Mouse (Mus musculus): ENCODE results near the gene Gm18596. TPM values are rescaled to one million over a fixed set of nuclear protein-coding genes. Genes with fewer than 3 reads are reported as not detected.

The Gm18596 gene
- polyA plus RNA-seq, 1 experiment, result not detected

DNA sequence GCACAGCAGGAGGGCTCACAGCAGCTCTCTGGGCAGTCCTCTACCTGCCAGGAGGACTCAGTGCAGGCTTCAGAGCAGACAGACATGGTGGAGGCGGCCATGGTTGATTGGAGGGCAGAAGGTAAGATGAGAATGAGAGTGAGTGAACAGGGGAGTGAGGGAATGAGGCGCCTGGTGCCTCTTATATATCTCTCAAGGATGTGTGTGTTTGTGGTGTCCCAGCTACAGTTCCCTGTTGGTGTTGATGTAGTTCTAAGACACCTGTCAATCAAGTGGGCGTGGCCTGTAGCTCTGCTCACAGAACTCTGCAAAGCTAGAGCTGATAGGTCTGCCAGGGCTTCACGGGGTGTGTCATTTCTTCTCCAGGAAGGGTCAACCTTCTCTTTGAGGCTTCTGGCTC lies 45.3 kb downstream of the Gm18596 start, which contains the start of gene Gm9508:
Gene Gm9508, minus strand, starts transcription at position 101 of the 400 bp plus-strand sequence.
- no peak for TF ChIP-seq MAX (IDR thresholded peaks at IDR 0.05; ENCODE audit: low read depth)
- TF ChIP-seq SRF (IDR thresholded peaks at IDR 0.05; ENCODE audit: control insufficient read depth, insufficient read length, low read depth), result no peak
- no peak for TF ChIP-seq USF1 (IDR thresholded peaks at IDR 0.05; ENCODE audit: low read depth)
- TF ChIP-seq POLR2A (IDR thresholded peaks at IDR 0.05; ENCODE audit: insufficient read length, low read depth), result no peak
- no peak for TF ChIP-seq E2F4 (IDR thresholded peaks at IDR 0.05; ENCODE audit: insufficient read depth)
- no peak for TF ChIP-seq CEBPB (IDR thresholded peaks at IDR 0.05; ENCODE audit: insufficient read depth, poor library complexity, severe bottlenecking)
- no peak for TF ChIP-seq MYOD1 (IDR thresholded peaks at IDR 0.05; ENCODE audit: control insufficient read depth in 1 of 3, insufficient read length in 2 of 3, low read depth in 2 of 3)
- TF ChIP-seq TCF12 (IDR thresholded peaks at IDR 0.05; ENCODE audit: insufficient read depth, poor library complexity, severe bottlenecking), result no peak
- no peak for TF ChIP-seq MYOG (IDR thresholded peaks at IDR 0.05; ENCODE audit: control insufficient read depth in 1 of 3, insufficient read depth in 1 of 3, insufficient read length in 2 of 3, low read depth in 2 of 3)
- TF ChIP-seq REST (IDR thresholded peaks at IDR 0.05; ENCODE audit: insufficient read depth, insufficient read length), result no peak
- TF ChIP-seq POLR2AphosphoS2 (IDR thresholded peaks at IDR 0.05; ENCODE audit: insufficient read length, low read depth), result no peak
- no peak for TF ChIP-seq TCF3 (IDR thresholded peaks at IDR 0.05; ENCODE audit: insufficient read length, low read depth)
- Histone ChIP-seq H3K79me2 (ENCODE audit: control insufficient read depth, insufficient read depth) (no peaks in the 10 kb centered on the region), H3ac (ENCODE audit: control insufficient read depth, insufficient read length) (no peak within 1 kb of the TSS), H3K4me3 (no peak within 1 kb of the TSS), H3K36me3 (ENCODE audit: control insufficient read depth, insufficient read depth) (no peaks in the 10 kb centered on the region), H3K4me2 (ENCODE audit: low read depth) (no peak within 1 kb of the TSS), H3K27me3 (ENCODE audit: control insufficient read depth, insufficient read depth, insufficient read length) (peaks cover 7% of the 10 kb centered on the region)

Other genes with a start within 250 kb of the Gm18596 start
- 34.4 TPM for gene Fam207a, start 226.9 kb downstream of the Gm18596 start, polyA plus RNA-seq (2012; fragmentation: generic; extraction: Trizol)
- gene Itgb2, start 212.4 kb downstream of the Gm18596 start, polyA plus RNA-seq (2012; fragmentation: generic; extraction: Trizol), result 1.3 TPM
- gene Pttg1ip, start 160.9 kb downstream of the Gm18596 start, polyA plus RNA-seq (2012; fragmentation: generic; extraction: Trizol), result 237 TPM
- gene Sumo3, start 136.5 kb downstream of the Gm18596 start, polyA plus RNA-seq (2012; fragmentation: generic; extraction: Trizol), result 127 TPM
- gene Gm49325, start 136.4 kb downstream of the Gm18596 start, polyA plus RNA-seq (2012; fragmentation: generic; extraction: Trizol), result 8.8 TPM
- 181 TPM for gene Ube2g2, start 120.4 kb downstream of the Gm18596 start, polyA plus RNA-seq (2012; fragmentation: generic; extraction: Trizol)
- gene Tspear, start 56.1 kb downstream of the Gm18596 start, polyA plus RNA-seq (2012; fragmentation: generic; extraction: Trizol), result not detected
- not detected for gene Gm19402, start 51.9 kb downstream of the Gm18596 start, polyA plus RNA-seq (2012; fragmentation: generic; extraction: Trizol)
- not detected for gene Gm9508, start 45.4 kb downstream of the Gm18596 start, polyA plus RNA-seq (2012; fragmentation: generic; extraction: Trizol)
- gene Gm10272, start 36.0 kb downstream of the Gm18596 start, polyA plus RNA-seq (2012; fragmentation: generic; extraction: Trizol), result not detected
- gene Gm10024, start 31.2 kb downstream of the Gm18596 start, polyA plus RNA-seq (2012; fragmentation: generic; extraction: Trizol), result not detected
- not detected for gene Gm10142, start 26.8 kb downstream of the Gm18596 start, polyA plus RNA-seq (2012; fragmentation: generic; extraction: Trizol)
- gene Krtap12-1, start 22.0 kb downstream of the Gm18596 start, polyA plus RNA-seq (2012; fragmentation: generic; extraction: Trizol), result not detected
- not detected for gene Gm10100, start 16.2 kb downstream of the Gm18596 start, polyA plus RNA-seq (2012; fragmentation: generic; extraction: Trizol)
- not detected for gene Gm9736, start 8.7 kb upstream of the Gm18596 start, polyA plus RNA-seq (2012; fragmentation: generic; extraction: Trizol)
- not detected for gene Gm3233, start 17.0 kb upstream of the Gm18596 start, polyA plus RNA-seq (2012; fragmentation: generic; extraction: Trizol)
- not detected for gene Gm3238, start 28.7 kb upstream of the Gm18596 start, polyA plus RNA-seq (2012; fragmentation: generic; extraction: Trizol)
- gene Gm7138, start 34.3 kb upstream of the Gm18596 start, polyA plus RNA-seq (2012; fragmentation: generic; extraction: Trizol), result not detected
- not detected for gene Gm3250, start 39.9 kb upstream of the Gm18596 start, polyA plus RNA-seq (2012; fragmentation: generic; extraction: Trizol)
- gene Gm7137, start 45.6 kb upstream of the Gm18596 start, polyA plus RNA-seq (2012; fragmentation: generic; extraction: Trizol), result not detected
- not detected for gene Gm9639, start 52.4 kb upstream of the Gm18596 start, polyA plus RNA-seq (2012; fragmentation: generic; extraction: Trizol)
- gene Gm19668, start 56.5 kb upstream of the Gm18596 start, polyA plus RNA-seq (2012; fragmentation: generic; extraction: Trizol), result not detected
- not detected for gene Gm9507, start 69.2 kb upstream of the Gm18596 start, polyA plus RNA-seq (2012; fragmentation: generic; extraction: Trizol)
- gene Gm2696, start 72.0 kb upstream of the Gm18596 start, polyA plus RNA-seq (2012; fragmentation: generic; extraction: Trizol), result not detected
- gene Krtap10-4, start 84.5 kb upstream of the Gm18596 start, polyA plus RNA-seq (2012; fragmentation: generic; extraction: Trizol), result not detected
- gene Krtap10-10, start 93.3 kb upstream of the Gm18596 start, polyA plus RNA-seq (2012; fragmentation: generic; extraction: Trizol), result not detected
- not detected for gene Gm36176, start 104.2 kb upstream of the Gm18596 start, polyA plus RNA-seq (2012; fragmentation: generic; extraction: Trizol)
- not detected for gene Gm10318, start 110.2 kb upstream of the Gm18596 start, polyA plus RNA-seq (2012; fragmentation: generic; extraction: Trizol)
- not detected for gene Gm3285, start 119.3 kb upstream of the Gm18596 start, polyA plus RNA-seq (2012; fragmentation: generic; extraction: Trizol)
- 0.01 TPM for gene Lrrc3, start 159.9 kb upstream of the Gm18596 start, polyA plus RNA-seq (2012; fragmentation: generic; extraction: Trizol)
- not detected for gene Trpm2, start 227.9 kb upstream of the Gm18596 start, polyA plus RNA-seq (2012; fragmentation: generic; extraction: Trizol)
- gene 1810043G02Rik, start 235.9 kb upstream of the Gm18596 start, polyA plus RNA-seq (2012; fragmentation: generic; extraction: Trizol), result 12.8 TPM